Mouse (Mus musculus): ENCODE measurements at regions not wholly inside any gene's neighbourhood (a gene's known extent, or its start where the extent isn't known, plus 50 kb on each side); places are given as distances from the start of the nearest gene placed in this dataset.

- no peaks in the 10 kb centered on the region for H3K36me3 ChIP-seq (replicated peaks; ENCODE audit: insufficient read depth, low read length)
- no peak overlapping the region for H3K4me3 ChIP-seq (ENCODE audit: low read depth, low read length)
- no peaks in the 10 kb centered on the region for H3K4me1 ChIP-seq (ENCODE audit: insufficient read depth)
- H3K27ac ChIP-seq (ENCODE audit: low read depth) = no peak overlapping the region
- no peak overlapping the region for H3K9ac ChIP-seq (replicated peaks)
- 0 out of 2 replicates have a peak, but pooled peaks cover 2% of the 10 kb centered on the region for H3K9me3 ChIP-seq (ENCODE audit: low read length)
- WGBS (ENCODE audit: insufficient replicate concordance) = 54% methylated on average over 6 of the region's 6 CpGs
- TF ChIP-seq CTCF (IDR thresholded peaks at IDR 0.05; ENCODE audit: low read depth) (no peak), EP300 (IDR thresholded peaks at IDR 0.05; ENCODE audit: low read depth) (no peak)
- DNase-seq (no peak), ATAC-seq (no peak)
- H3K27me3 ChIP-seq (ENCODE audit: insufficient read depth, low read length) = no peaks in the 10 kb centered on the region
- no peak overlapping the region for H3K4me2 ChIP-seq (ENCODE audit: low read depth, low read length)
Measured at GRCm38 (mm10) chr6:111844321-111844835, 429.2 kb upstream of the Lmcd1 start.

GRCm38 (mm10) chr6:111866101-111866598 lies 407.4 kb upstream of the Lmcd1 start:
- TF ChIP-seq EP300 (IDR thresholded peaks at IDR 0.05; ENCODE audit: low read depth) (no peak), CTCF (IDR thresholded peaks at IDR 0.05; ENCODE audit: low read depth) (no peak)
- no peak overlapping the region for H3K9ac ChIP-seq (replicated peaks)
- no peak for ATAC-seq
- no peaks in the 10 kb centered on the region for H3K4me1 ChIP-seq (ENCODE audit: insufficient read depth)
- DNase-seq = no peak
- H3K27ac ChIP-seq (ENCODE audit: low read depth) = no peak overlapping the region
- H3K9me3 ChIP-seq (ENCODE audit: low read length) = no peaks in the 10 kb centered on the region
- no peak overlapping the region for H3K4me3 ChIP-seq (ENCODE audit: low read depth, low read length)
- no peaks in the 10 kb centered on the region for H3K36me3 ChIP-seq (replicated peaks; ENCODE audit: insufficient read depth, low read length)
- no peaks in the 10 kb centered on the region for H3K27me3 ChIP-seq (ENCODE audit: insufficient read depth, low read length)
- WGBS (ENCODE audit: insufficient replicate concordance) = 48% methylated on average over 3 of the region's 3 CpGs
- H3K4me2 ChIP-seq (ENCODE audit: low read depth, low read length) = no peak overlapping the region

- no peak for TF ChIP-seq CTCF (IDR thresholded peaks at IDR 0.05; ENCODE audit: low read depth)
- no peak for TF ChIP-seq EP300 (IDR thresholded peaks at IDR 0.05; ENCODE audit: low read depth)
- Histone ChIP-seq H3K4me2 (ENCODE audit: low read depth, low read length) (no peak overlapping the region), H3K9me3 (ENCODE audit: low read length) (no peaks in the 10 kb centered on the region), H3K36me3 (replicated peaks; ENCODE audit: insufficient read depth, low read length) (no peaks in the 10 kb centered on the region), H3K27ac (ENCODE audit: low read depth) (no peak overlapping the region), H3K4me1 (ENCODE audit: insufficient read depth) (no peaks in the 10 kb centered on the region), H3K27me3 (ENCODE audit: insufficient read depth, low read length) (no peaks in the 10 kb centered on the region), H3K9ac (replicated peaks) (no peak overlapping the region), H3K4me3 (ENCODE audit: low read depth, low read length) (no peak overlapping the region)
- 55% methylated on average over 1 of the region's 1 CpGs for WGBS (ENCODE audit: insufficient replicate concordance)
- no peak for ATAC-seq
- DNase-seq = no peak
Measured at GRCm38 (mm10) chr6:111882557-111882956, 391.0 kb upstream of the Lmcd1 start.

- no peak for ATAC-seq
- Histone ChIP-seq H3K4me2 (ENCODE audit: low read depth, low read length) (no peak overlapping the region), H3K9me3 (ENCODE audit: low read length) (no peaks in the 10 kb centered on the region), H3K4me1 (ENCODE audit: insufficient read depth) (no peaks in the 10 kb centered on the region), H3K27me3 (ENCODE audit: insufficient read depth, low read length) (no peaks in the 10 kb centered on the region), H3K27ac (ENCODE audit: low read depth) (no peak overlapping the region), H3K4me3 (ENCODE audit: low read depth, low read length) (no peak overlapping the region), H3K36me3 (replicated peaks; ENCODE audit: insufficient read depth, low read length) (no peaks in the 10 kb centered on the region), H3K9ac (replicated peaks) (no peak overlapping the region)
- TF ChIP-seq CTCF (IDR thresholded peaks at IDR 0.05; ENCODE audit: low read depth) (no peak), EP300 (IDR thresholded peaks at IDR 0.05; ENCODE audit: low read depth) (no peak)
- DNase-seq = no peak
- 60% methylated on average over 1 of the region's 1 CpGs for WGBS (ENCODE audit: insufficient replicate concordance)
Measured at GRCm38 (mm10) chr6:111883946-111884345, 389.6 kb upstream of the Lmcd1 start.

- WGBS (ENCODE audit: insufficient replicate concordance) = 41% methylated on average over 2 of the region's 2 CpGs
- H3K27ac ChIP-seq (ENCODE audit: low read depth) = no peak overlapping the region
- no peak overlapping the region for H3K9ac ChIP-seq (replicated peaks)
- H3K36me3 ChIP-seq (replicated peaks; ENCODE audit: insufficient read depth, low read length) = no peaks in the 10 kb centered on the region
- no peaks in the 10 kb centered on the region for H3K4me1 ChIP-seq (ENCODE audit: insufficient read depth)
- H3K4me3 ChIP-seq (ENCODE audit: low read depth, low read length) = no peak overlapping the region
- H3K9me3 ChIP-seq (ENCODE audit: low read length) = no peaks in the 10 kb centered on the region
- no peaks in the 10 kb centered on the region for H3K27me3 ChIP-seq (ENCODE audit: insufficient read depth, low read length)
- TF ChIP-seq EP300 (IDR thresholded peaks at IDR 0.05; ENCODE audit: low read depth) (no peak), CTCF (IDR thresholded peaks at IDR 0.05; ENCODE audit: low read depth) (no peak)
- no peak overlapping the region for H3K4me2 ChIP-seq (ENCODE audit: low read depth, low read length)
- ATAC-seq = no peak
- no peak for DNase-seq
Measured at GRCm38 (mm10) chr6:111911997-111912396, 361.6 kb upstream of the Lmcd1 start.

GRCm38 (mm10) chr6:111913771-111914405 lies 359.7 kb upstream of the Lmcd1 start:
- DNase-seq (no peak), ATAC-seq (no peak)
- Histone ChIP-seq H3K4me3 (ENCODE audit: low read depth, low read length) (no peak overlapping the region), H3K9me3 (ENCODE audit: low read length) (no peaks in the 10 kb centered on the region), H3K9ac (replicated peaks) (no peak overlapping the region), H3K27ac (ENCODE audit: low read depth) (no peak overlapping the region), H3K36me3 (replicated peaks; ENCODE audit: insufficient read depth, low read length) (no peaks in the 10 kb centered on the region), H3K27me3 (ENCODE audit: insufficient read depth, low read length) (no peaks in the 10 kb centered on the region), H3K4me2 (ENCODE audit: low read depth, low read length) (no peak overlapping the region), H3K4me1 (ENCODE audit: insufficient read depth) (no peaks in the 10 kb centered on the region)
- no peak for TF ChIP-seq EP300 (IDR thresholded peaks at IDR 0.05; ENCODE audit: low read depth)
- TF ChIP-seq CTCF (IDR thresholded peaks at IDR 0.05; ENCODE audit: low read depth) = no peak
- 77% methylated on average over 11 of the region's 11 CpGs for WGBS (ENCODE audit: insufficient replicate concordance)

All from liver, postnatal 0 days (tissue).